Mouse (Mus musculus) c-Kit-negative CD71-positive TER-119-positive erythroid progenitor cells, embryonic 14.5 days (primary cell): ENCODE data around the gene Slc2a9.

Source experiments
- DNase-seq: peaks from one replicate; pipeline ENCODE4 v3.0.0-alpha.2; 2013; ENCODE audit warnings: low read depth, low spot score

Gene Slc2a9

DNA sequence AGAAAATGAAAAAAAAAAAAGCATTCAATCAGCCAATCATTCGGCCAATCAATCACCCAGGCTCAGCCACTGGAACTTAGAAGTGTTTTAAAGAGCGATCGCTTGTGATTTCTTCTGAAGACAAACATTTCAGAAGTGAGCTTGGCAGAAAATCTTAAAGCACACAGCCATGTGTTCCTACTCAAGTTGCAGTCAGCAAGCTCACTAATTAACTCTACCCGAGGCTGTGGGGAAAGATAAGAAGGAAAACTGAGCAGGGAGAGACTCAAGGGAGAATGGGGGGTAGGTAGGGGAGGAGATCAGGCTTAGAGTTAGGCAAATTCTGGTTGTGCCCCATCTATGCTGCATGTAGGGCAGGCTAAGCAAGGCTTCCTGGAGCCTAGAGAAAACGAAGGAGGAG lies 130.6 kb downstream of the Slc2a9 start:
- DNase-seq = no peak

- no peak for DNase-seq
Observed at GRCm38 (mm10) chr5:38371308-38371707, 131.6 kb downstream of the Slc2a9 start.

GRCm38 (mm10) chr5:38366650-38367470 lies 136.1 kb downstream of the Slc2a9 start:
- DNase-seq = no peak

DNA sequence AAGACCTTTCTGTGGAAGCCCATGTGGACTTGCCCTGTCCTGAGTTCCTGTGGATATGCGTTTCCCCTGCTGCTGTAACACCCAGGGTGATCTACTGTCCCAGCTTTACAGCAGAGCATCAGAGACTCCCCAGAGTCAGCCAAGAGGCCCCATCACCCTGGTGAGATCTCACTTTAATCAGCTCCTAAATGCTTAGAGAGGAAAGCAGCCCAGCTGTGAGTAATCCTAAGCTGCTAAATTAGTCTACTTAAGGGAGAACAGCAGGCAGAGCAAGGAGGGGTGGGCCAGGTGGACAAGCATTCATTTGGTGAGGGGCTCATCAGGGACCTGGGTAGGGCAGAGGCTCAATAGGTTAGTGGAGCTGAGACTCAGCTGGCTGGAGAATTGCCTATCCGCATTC lies 137.4 kb downstream of the Slc2a9 start:
- no peak for DNase-seq

DNA sequence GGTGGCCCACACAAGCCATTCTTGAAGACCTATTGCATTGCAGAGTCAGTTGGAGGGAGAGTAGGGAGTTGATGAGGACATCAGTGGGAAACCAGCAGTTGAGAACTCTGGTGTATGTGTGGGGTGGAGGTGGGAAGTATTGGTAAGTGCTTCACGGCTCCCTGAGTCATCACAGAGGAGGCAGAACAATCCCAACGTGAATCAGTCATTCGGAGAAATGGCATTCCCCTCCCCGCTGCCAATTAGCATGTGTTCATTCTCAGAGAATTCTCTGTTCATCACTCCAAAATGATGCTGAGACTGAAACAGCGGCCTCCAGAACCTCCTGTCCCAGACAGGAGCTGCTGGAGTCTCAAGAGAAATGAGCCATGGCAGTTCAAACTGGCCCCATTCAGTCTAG lies 138.5 kb downstream of the Slc2a9 start:
- DNase-seq = no peak

GRCm38 (mm10) chr5:38359716-38360115 lies 143.2 kb downstream of the Slc2a9 start:
- no peak for DNase-seq

GRCm38 (mm10) chr5:38356927-38357326 lies 146.0 kb downstream of the Slc2a9 start:
- DNase-seq = no peak

DNA sequence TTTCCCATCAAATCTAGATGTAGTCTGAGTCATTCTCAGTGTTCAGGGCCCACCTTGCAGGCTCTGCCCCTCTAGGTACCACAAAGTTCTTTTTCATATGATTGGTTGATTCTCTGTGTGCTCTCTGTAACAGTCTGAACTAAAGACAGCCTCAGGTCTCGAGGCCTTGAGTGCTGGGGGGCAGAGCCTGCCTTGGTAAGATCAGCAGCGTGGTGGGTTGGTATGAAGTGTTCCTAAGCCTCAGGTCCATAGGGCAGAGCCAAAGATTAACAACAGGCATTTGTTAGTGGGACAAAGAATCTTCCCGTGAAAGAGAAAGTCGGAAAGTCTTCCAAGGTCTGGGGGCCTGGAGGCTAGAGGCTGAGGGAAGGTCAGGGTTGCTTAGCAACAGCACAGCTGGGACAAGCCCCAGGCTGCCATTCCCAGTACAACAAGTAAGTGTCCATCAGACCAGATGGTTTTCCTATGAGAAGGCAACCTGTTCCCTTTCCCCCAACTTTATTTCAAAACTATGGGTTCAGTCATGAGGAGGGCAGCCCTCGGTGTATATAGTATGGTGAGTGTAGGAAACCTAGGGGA lies 152.5 kb downstream of the Slc2a9 start:
- no peak for DNase-seq

GRCm38 (mm10) chr5:38346646-38347432 lies 156.1 kb downstream of the Slc2a9 start:
- DNase-seq = no peak

DNA sequence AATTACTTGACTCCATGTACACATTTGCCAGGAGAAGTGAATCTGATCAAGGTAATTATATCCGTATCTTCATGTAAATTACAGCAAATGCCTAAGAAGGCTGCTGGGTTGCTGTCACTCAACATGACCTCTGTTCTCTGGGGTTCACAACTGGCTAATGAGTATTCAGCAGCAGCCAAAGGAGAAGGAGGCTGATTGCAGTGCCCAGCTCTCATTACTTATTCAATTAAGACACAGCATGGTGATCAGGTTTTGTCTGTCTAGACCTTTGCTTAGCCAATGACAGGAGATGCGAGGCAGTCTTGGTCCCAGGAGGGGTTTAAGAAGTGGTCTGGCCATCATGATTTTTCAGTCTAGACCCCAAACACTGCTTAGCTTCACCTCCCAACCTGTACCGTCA lies 159.8 kb downstream of the Slc2a9 start:
- DNase-seq = no peak

DNA sequence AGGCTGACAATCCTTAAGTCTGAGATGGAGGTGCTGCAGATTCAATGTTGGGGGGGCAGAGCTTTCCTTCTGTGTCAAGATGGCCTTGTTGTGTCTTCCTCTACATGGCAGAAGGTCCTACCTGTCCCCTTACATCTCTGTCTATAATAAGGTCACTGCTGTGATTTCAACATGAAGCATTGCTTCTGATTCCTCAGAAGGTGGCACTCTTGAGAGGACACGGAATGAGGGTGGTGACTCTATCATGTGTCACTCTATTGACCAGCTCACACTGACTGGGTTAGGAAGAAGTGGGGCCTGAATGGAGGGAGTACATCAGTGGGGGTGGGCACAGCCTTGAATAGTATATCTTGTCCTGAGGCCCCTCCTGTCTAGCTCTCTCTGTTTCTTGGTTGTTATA lies 168.4 kb downstream of the Slc2a9 start:
- no peak for DNase-seq

- no peak for DNase-seq
Observed at GRCm38 (mm10) chr5:38333381-38333780, 169.6 kb downstream of the Slc2a9 start.

DNA sequence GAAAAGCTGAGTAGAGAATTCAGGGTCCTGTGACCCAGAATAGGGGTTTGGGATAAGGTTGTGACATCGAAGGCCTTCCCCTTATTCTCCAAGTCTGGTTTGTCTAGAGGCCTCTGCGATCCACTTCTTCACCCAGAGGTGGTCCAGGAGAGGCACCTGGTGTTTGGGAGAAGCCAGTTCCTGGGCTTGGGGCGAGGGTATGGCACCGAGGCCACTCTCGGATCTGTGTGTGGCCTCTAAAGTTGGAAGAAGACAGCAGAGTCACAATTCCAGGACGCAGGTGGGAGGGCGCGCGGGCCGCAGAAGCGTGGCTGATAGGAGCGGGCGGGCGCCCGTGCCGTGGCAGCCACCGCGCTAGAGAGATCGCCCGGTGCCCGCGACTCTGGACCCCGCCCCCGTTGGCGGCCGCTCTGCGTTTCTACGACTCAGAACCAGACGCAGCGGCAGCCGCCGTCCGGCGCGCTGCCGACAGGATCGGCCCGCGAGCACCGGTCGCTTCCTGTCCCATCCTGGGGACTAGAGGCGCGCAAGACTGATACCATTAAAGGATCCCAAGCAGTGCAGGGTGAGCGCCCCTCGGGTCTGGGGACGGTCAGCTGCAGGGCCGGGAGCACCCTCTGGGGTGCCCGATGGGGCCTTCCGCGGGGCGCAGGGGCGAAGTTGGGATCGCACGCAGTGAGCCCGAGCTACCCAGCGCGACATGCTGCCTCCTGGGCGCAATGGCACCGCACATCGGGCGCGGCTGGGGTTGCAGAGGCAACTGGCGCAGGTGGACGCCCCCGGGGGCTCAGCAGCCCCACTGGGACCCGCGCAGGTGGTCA lies 183.8 kb downstream of the Slc2a9 start, which contains the start of gene Drd5:
Drd5 (plus strand) TSS at position 402 of the 821 bp plus-strand sequence.
- DNase-seq = no peak

DNA sequence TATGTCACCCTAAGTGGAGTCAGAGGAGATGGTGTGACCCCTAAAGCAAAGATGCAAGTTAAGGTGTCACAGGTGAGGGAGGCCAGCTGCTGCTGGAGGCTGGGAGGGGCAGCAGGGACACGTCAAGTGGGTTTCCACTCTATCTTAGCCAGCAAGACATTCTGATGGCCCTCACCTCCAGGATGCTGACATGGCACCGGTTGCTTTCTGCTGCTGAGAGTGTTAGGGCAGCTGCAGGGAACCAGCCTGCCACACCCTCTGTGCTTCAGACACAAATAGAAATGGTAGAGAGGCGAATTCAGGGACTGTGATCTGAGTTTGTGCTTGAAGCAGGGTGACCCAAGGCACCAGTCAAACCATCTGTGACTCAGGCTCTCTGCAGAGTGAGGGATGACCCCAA lies 193.1 kb downstream of the Slc2a9 start:
- DNase-seq = no peak

- peak; percentile 17 for DNase-seq
Observed at GRCm38 (mm10) chr5:38308873-38309272, 194.1 kb downstream of the Slc2a9 start.

DNA sequence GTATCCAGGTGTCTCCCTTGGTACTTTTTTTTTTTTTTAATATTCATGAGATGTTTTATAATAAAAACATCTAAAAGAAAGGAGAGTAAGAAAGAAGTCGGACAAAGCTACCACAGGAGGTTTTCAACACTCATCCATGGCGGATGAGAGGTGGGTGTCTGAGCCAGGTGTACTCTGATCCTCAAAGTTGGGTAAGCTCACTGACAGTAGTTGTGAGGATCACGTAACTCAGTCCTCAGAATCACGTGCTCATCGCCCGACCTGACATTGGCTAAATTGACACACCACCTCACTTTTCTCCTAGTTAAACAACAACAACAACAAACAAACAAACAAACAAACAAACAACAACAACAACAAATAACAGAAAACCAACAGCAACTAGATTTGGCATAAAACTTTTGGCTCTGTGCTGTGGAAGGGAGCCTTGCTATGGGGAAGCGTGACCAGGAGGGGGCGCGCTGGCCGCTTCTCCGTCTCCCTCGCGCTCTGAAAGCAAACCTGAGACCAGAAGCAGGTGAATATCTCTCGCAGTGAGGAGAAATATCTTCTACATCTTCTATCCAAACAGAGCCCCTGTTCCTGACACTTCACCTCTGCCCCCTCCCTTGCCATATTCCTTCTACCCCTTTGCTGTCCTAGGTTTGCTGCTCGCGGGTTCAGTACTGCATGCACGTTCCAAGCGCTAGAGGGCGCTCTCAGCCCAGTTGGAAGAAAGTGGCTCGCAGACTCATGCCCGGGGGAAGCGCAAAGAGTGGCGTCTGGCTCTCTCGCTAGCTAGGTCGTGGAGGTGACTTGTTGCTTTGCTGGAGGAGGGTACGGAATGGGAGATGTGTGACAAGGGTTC lies 195.5 kb downstream of the Slc2a9 start:
- DNase-seq = peak; percentile 57

DNA sequence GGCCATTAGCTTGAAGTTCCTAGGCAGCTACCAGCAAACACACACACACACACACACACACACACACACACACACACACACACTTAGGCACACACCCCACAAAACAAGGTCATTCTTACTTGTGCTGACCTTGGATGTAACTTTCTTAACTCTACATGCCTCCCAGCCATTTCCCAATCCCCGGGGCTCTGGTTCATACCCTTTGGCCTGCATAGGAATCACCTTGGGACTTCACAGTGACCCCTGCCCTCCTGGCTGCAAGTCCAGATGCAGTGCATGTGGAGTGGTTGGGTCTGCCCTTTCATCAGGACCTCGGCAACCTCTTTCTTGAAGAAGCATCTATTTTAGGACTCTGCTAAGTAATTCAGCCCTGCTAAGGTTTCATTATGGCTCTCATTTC lies 197.7 kb downstream of the Slc2a9 start:
- no peak for DNase-seq

GRCm38 (mm10) chr5:38302651-38303050 lies 200.3 kb downstream of the Slc2a9 start:
- no peak for DNase-seq

DNA sequence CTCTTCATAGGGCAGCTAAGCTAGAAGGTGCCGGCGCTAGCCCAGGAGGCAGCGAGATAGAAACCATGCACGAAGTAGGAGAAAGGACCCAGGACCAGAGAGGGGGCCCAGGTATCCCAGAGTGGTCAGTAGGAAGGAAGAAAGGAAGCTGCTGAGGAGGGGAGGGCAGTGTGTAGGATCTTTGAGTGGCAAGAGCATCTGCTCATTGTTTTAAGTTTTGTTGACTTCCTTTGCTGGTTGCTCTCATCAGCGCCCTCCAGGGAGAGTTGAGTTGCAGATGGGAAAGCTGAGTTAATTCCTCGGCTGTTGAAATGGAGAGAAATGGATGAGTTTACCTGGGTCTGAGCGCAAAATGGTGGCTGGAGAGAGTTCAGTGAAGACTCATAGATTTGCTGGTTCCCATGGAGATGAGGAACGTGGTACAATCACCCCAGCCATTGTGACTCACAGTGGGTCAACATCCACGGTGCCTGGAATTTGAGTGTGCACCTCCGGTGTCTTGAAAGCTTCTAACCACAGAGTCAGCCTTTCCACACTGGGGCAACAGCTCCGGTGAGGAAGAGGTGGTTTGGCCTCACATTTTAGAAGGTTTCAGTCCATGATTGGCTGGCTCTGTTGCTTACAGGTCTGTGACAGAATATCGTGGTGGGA lies 201.1 kb downstream of the Slc2a9 start:
- DNase-seq = no peak
